Mouse (Mus musculus): Measurements from ENCODE around the gene Lpgat1.

Gene Lpgat1

DNA sequence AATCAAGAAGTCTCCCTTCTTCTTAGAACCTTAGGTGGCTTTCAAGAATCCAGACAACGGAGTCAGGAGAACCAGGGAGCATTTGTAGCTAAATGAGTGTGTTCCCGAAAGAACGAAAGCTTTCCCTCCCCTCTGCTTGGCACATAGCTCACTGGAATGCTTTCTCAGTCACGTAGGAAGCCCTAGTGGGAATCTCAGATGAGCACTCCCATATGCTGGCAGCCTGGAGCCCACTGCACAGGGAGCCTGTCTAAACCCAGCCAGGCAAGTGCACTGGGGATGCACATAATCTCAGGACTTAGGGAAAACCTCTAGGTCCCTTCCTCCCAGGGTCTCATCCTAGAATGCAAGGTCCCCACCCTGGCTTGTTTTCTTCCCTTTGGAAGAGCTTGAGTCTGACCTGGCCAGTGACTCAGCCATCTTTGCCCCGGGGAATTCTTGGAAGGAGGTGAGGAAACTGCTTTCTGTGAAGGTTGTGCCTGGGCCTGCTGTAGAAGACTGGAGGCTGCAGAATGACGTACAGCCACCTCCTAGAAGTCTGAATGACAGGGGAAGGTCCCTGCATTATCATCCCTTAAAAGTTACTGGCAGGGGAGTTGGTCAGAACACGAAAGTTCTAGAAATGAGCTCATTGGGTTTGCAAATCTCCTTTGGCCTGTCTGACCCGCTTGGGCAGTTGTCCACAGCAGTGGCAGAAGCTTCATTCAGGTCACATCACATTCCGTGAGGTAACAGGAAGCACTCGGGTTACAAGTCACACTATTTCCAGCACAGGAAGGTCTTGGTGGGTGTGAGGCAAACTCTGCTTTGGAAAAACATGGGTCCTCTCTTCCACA is 85.4 kb downstream of the Lpgat1 start:
- no peak for DNase-seq (ENCODE audit: low read depth in 1 of 2, low spot score in 2 of 2)

DNA sequence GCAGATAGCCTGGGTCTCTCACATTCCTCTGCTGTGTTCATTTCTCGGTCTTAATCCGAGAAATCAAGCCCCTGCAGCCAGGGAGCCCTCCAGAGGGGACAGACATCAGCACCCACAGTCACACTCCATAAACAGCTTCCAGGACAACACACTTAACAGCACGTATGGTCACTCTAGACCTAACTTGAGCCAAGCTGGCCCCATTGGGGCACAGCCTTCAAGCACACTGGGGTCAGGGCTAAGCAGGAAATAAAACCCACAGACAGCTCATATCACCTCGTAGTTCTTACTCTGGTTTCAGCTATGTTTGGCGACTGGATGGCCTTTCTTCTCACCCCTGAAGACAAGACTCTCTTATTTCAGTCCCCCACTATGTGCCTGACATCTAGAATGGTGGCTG is 87.1 kb downstream of the Lpgat1 start:
- no peak for DNase-seq (ENCODE audit: low read depth in 1 of 2, low spot score in 2 of 2)

DNA sequence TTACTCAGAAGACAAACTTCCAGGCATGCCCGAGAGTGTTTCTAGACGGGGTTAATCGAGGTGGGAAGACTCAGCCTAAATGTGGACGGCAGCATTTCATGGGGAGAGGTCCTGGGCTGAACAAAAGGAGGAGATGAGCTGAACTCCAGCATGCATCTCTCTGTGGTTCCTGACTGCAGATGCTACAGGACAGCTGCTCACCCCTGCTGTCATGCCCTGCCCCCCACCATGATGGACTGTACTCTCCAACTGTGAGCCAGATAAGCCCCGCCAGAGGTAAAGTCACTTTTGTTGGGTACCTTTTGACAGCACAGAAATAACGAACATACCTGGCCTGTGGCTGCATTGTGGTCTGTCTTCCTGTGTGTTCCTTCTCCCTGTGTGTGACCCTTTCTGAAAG is 88.2 kb downstream of the Lpgat1 start:
- no peak for DNase-seq (ENCODE audit: low read depth in 1 of 2, low spot score in 2 of 2)

DNA sequence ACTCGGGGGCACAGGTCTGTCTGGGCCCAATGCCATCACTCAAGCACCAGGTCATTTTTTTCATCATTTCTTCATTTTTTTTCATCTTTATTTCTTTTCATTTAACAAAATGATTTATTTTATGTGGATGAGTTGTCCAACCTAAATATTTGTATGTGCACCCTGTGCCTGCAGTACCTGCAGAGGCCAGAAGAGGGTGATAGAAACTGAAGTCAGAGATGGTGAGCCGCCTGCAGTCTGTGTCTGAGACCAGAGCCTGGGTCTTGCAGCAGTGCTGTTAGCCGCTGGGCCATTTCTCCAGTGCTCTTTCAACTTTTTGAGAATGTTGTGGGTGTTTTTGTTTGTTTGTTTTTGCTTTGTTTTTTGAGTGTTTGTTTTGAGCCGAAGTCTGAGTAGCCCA is 89.1 kb downstream of the Lpgat1 start:
- no peak for DNase-seq (ENCODE audit: low read depth in 1 of 2, low spot score in 2 of 2)

DNA sequence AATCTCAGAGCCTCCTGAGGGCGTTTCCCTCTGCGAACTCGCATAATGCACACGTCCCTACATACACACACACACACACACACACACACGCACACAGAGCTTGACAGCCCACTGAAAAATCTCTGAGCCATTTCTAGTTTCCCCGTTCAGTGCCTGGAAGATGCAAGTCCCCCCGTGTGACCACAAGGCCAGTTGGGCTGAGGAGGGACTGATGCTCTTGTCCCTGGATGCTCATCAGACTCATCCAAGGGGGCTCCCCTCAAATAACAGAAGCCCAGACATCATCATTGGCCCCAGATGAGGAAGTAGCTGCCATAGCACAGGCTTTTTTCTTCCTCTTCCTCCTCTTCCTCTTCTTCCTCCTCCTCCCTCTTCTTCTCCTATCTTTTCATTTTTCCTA is 90.3 kb downstream of the Lpgat1 start:
- no peak for DNase-seq (ENCODE audit: low read depth in 1 of 2, low spot score in 2 of 2)

DNA sequence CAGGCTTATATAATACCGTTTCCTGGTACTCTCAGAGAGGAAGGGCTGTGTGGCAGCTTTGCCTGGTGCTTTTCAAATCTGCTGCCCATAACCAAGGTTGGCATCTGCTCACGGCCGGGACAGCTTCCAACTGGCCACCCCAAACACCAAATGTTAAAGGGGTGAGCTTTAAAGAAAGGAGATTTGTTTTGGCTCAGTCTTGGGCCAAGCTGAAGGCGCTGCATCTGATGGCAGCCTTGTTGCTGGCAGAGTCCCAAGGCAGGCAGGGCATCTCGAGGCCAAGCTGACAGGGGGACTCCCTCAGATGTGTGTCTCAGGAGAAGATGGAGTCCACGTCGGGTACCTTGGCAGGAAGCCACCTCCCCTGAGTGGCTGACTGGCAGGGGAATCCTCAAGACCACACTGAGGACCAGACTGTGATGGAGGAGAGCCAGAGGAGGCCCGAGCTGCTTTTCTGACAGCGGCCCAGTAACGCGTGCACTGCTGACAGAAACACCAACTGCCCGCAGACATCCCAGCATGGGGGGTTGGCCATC is 91.1 kb downstream of the Lpgat1 start:
- no peak for DNase-seq (ENCODE audit: low read depth in 1 of 2, low spot score in 2 of 2)

DNA sequence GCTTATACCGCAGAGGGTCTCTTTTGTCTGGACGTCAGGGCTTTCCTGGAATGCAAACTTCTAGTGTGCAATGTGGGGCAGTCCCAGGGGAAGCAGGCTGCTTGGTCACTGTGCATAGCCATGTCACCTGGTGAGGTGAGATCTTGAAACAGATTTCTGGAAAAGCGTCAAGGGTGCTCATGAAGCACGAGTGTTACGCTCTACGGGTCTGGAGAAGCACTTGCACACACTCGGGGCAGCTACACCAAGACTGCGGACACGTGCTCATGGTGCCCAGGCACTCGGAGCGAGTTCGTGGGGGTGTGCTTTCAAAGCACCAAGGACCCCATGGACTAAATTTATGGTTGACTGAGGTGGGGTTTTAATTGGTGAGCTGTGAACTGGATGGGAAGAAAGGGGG is 94.1 kb downstream of the Lpgat1 start:
- no peak for DNase-seq (ENCODE audit: low read depth in 1 of 2, low spot score in 2 of 2)

DNA sequence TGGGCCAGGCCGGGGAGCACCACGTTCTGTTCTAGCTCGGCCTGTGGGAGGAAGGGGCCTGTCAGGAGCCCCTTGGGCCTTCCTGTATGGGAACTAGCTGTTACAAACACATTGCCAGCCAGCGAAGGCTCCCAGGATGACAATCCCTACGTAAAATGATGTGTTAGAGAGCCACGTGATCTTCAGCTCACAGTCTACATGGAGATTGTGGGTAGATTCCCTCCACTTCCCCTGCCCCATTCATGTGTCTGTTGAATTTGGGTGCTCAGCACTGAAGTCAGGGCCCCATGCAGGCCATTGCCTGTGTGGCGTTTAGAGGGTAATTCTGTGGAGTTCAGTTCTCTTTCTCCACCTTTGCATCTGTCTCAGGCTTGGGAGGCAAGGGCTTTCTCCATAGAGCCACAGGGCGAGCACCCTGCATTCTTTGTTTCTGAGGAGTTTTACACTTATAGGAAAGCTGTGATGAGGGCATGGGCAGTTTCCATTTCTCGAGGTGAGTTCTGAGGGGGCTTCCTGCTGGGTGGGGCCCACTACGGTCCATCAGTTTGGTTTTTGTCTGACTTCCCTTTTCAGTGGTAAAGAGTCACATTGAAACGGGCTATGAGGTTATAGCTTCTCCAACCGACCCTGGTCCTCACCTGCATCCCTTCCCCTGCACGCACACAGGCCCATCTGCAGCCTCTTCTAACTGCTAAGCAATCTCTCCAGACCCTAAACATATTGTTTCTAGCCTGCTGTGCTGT is 95.5 kb downstream of the Lpgat1 start:
- DNase-seq (ENCODE audit: low read depth in 1 of 2, low spot score in 2 of 2) = no peak

DNA sequence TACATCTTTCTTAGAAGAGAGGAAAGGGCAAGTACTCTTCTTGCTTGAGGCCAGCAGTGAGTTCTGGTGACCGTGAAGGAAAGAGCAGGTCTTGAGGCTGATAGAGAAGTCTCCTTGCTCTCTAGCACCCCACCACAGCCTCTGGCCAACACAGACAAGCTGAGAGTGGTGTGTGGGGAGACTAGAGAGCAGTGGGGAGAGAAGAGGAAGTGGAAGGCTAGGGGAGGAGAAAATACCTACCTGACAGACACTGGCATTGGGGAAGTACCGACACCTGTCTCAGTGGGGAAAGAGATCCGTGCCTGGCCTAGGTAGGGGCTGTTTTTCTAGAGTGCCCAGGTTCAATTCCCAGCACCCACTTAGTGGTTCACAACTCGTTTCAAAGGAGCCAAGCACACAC is 96.6 kb downstream of the Lpgat1 start:
- no peak for DNase-seq (ENCODE audit: low read depth in 1 of 2, low spot score in 2 of 2)

DNA sequence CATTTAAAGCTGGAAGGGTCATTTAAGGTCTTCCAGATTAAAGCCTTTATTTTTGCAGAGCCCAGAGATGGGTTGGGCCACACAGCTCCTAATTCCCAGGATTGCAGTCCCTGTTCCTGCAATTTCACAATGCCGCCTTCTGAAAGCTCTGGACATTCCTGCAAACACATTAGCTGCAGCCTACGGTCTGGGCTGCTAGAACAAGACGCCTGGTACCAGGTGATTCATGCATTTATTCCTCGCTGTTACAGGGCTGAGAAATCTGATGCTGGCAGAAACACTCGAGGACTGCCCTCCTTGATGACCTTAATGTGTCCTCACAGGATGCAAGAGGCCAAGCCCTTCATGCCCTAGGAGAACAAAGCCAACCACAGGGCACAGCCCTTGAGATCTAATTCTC is 97.3 kb downstream of the Lpgat1 start:
- DNase-seq (ENCODE audit: low read depth in 1 of 2, low spot score in 2 of 2) = no peak

DNA sequence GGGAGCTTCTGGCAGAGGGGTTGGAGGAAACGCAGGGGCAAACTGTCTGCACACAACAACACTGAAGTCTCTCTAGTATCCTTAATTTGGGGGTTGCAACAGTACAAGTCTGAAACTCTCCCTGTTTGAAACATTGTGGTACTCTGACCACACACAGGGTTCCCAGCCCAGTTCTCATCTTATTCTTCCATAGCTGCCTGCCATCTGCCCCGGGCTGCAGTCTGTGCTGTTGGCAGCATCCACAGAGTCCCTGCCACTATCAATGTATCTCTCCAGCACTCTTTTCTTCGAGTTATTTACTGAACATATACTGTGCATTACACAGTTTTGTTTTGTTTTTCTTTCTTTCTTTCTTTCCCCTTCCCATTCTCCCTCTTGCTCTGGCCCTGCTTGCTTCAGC is 99.0 kb downstream of the Lpgat1 start:
- no peak for DNase-seq (ENCODE audit: low read depth in 1 of 2, low spot score in 2 of 2)

DNA sequence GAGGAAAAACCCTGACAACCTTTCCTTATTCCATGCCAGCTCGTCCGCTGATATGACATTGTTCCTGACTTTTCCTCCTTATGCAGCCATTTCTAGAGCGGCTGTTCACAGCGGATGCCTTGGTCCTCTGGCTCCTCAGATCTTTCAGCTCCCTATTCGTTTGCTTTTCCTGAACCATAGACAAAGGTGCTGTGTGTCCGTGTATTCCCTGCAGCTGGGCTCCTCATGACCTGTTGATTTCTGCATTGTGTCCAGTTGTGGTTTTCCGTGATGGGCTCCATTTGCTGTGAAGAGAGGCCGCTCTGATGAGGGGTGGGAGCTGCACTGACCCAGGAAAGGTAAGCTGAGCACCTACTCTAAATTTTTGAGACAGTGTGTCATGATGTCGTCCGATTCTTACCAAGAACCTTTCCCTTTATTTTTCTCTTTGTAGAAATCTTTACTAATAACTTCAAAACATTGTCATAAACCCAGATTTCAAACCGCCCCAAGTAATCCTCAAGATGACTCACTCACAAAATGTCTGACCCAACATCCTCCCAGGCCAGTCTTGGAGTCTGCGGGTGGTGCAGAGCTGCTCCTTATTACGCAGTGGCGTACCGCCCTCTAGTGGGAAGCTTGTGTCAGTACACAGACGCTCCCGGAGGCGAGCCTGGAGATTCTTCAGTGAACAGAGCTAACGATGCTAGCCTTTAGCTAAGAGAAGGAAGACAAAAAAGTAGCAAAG is 99.9 kb downstream of the Lpgat1 start:
- DNase-seq (ENCODE audit: low read depth in 1 of 2, low spot score in 2 of 2) = peak; percentile 65 to 80

DNA sequence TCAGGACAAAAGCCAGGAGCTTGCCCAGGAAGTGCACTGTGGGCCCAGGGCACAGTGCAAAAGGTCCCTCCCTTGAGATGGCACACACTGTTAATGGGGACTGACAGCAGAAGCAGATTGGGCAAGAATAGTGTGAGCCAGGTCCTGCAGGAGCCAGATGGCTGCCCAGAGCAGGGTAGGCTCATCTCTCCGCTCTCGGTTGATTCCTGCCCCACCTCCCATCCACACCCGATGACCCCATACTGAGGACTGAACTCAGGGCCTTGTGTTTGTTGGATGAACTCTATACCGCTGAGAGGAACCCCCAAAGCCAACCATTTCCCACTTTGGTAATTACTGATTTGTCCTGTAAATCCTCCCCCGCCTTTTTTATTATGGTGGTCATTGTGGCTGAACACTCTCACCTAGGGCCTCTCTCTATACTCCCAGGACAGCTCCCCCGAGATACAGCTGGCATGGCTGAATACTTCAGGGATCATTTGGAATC is 100.6 kb downstream of the Lpgat1 start:
- DNase-seq (ENCODE audit: low read depth in 1 of 2, low spot score in 2 of 2) = no peak

DNA sequence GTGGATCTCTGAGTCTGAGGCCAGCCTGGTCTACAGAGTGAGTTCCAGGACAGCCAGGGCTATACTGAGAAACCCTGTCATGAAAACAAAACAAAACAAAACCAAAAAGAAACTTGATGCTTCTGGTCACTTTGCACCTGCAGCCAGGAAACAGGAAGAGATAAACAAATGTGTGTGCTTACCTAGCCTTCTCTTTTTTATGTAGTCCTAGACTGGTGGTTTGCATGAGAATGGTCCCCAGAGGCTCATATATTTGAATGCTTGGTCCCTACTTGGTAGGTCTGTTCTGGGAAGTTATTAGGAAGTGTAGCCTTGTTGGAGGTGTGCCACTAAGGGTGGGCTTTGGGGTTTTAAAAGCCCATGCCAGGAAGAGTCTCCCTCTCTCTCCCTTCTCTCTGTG is 101.4 kb downstream of the Lpgat1 start:
- DNase-seq (ENCODE audit: low read depth in 1 of 2, low spot score in 2 of 2) = no peak

DNA sequence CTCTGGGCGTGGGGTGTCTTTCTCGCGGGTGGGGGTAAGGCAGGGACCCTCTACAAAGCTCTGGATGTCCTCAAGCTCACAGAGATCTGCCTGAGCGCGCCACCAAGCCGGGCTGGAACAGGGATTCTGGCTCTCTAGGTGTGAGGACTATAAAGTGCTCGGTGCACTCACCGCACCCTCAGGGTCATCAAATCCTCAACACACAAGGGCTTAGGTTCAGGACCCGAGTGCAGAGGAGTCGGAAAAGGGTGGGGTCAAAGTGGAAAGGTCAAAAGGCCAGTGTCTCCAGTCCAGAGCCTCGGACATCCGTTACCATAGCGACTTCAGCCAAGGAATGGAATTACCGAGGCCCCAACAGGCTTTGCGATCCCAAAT is 103.3 kb downstream of the Lpgat1 start:
- no peak for DNase-seq (ENCODE audit: low read depth in 1 of 2, low spot score in 2 of 2)

DNA sequence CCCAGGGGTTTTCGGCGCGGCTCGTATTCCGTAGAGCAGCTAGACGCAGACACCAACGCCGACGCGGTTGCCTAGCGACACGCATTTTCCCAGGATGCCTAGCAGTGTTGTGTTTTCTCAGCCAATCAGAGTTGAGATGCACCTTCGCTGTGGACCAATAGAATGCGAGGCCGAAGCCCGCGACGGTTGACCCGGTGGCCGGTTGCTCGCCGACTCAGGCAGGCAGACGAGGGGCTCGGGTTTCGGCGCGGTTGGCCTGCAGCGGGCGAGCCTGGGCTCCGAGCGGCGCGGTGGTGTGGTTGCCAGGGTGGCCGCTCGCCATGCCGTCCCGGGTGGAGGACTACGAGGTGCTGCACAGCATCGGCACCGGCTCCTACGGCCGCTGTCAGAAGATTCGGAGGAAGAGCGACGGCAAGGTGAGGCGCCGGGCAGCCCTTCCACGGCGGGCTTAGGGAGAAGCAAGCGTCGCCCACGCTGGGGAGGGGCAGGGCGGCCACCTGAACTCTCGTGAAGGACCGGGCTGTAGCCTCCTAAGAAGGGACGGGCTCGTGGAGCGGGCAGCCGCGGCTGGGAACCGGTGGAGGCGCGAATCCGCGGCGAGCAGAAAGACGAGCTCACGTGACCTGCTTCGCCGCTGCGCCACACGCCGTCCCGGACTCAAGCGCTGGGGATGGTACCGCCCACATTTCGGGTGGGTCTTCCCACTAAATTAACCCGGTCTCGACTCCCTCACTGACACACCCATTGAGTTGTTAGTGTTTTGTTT is 103.9 kb downstream of the Lpgat1 start, which contains the start of gene Nek2:
Nek2 (plus strand) TSS at position 119 of the 766 bp plus-strand sequence.
- peak; percentile 75 to 85 for DNase-seq (ENCODE audit: low read depth in 1 of 2, low spot score in 2 of 2)

DNA sequence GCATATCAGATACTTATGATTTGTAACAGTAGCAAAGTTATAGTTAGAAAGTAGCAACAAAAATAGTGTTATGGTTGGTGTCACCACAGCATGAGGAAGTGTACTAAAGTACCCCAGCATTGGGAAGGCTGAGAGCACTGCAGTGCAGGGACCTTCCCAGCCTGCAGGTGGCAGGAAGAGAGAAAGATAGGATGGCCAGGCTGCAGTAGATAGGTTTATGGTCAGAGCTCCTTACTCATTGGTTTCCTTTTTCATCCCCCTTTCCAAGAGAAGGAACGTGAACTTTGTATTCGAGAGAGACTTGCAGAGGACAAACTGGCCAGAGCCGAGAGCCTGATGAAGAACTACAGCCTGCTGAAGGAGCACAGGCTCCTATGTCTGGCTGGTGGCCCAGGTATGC is 111.5 kb downstream of the Lpgat1 start:
- DNase-seq (ENCODE audit: low read depth in 1 of 2, low spot score in 2 of 2) = no peak

DNA sequence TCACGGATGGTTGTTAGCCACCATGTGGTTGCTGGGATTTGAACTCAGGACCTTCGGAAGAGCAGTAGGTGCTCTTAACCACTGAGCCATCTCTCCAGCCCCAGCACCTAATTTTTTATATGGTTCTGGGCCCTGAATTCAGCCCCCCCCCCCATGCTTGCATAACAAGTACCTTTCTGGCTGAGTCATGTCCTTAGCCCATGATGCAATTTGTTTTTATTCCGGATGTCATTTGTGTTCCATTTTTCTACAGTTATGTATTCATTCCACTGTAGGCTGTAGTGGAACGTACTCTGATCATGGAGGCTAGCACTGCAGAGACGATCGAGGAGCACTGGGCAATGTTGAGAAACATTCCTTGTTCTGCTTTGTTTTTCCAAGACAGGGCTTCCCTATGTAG is 115.8 kb downstream of the Lpgat1 start:
- DNase-seq (ENCODE audit: low read depth in 1 of 2, low spot score in 2 of 2) = no peak
